Mouse (Mus musculus) hindbrain, embryonic 15.5 days (tissue): ENCODE results near the gene Vti1a. TPM values are rescaled to one million over a fixed set of nuclear protein-coding genes. Genes with fewer than 3 reads are reported as not detected.

ENCODE experiments used
- ATAC-seq: fragments of 200-750 bp; cut with Nextera tagmentation; 2 replicates; pipeline ENCODE4 v1.8.0; 2017; ENCODE audit warnings: low read depth, moderate number of reproducible peaks, moderate TSS enrichment; ENCODE audit not compliant: low FRiP score
- H3K27ac ChIP-seq: fragments of 300-500 bp; sonication (generic); replicated peaks from 2 replicates; pipeline ENCODE4 v1.5.1; 2015; ENCODE audit warnings: mild to moderate bottlenecking, inconsistent platforms
- H3K27me3 ChIP-seq: fragments of 300-500 bp; sonication (generic); 2 replicates; pipeline ENCODE4 v1.6.1; 2015; ENCODE audit warnings: control low read depth, inconsistent platforms
- H3K36me3 ChIP-seq: fragments of 300-500 bp; sonication (generic); 2 replicates; pipeline ENCODE4 v1.6.1; 2015; ENCODE audit warnings: control low read depth, inconsistent platforms
- H3K4me1 ChIP-seq: fragments of 300-500 bp; sonication (generic); replicated peaks from 2 replicates; pipeline ENCODE4 v1.6.1; 2015; ENCODE audit warnings: control low read depth, inconsistent platforms
- H3K4me2 ChIP-seq: fragments of 300-500 bp; sonication (generic); 2 replicates; pipeline ENCODE4 v1.6.1; 2015; ENCODE audit warnings: moderate library complexity, mild to moderate bottlenecking, inconsistent platforms
- H3K4me3 ChIP-seq: fragments of 300-500 bp; sonication (generic); 2 replicates; pipeline ENCODE4 v1.5.1; 2015; ENCODE audit warnings: mild to moderate bottlenecking, inconsistent platforms
- H3K9ac ChIP-seq: fragments of 300-500 bp; sonication (generic); 2 replicates; pipeline ENCODE4 v1.6.1; 2015; ENCODE audit warnings: inconsistent platforms
- H3K9me3 ChIP-seq: fragments of 300-500 bp; sonication (generic); 2 replicates; pipeline ENCODE4 v1.6.1; 2016; ENCODE audit warnings: control low read depth, inconsistent platforms
- WGBS: fragments of 180-500 bp; shearing (Covaris S2); methylation state at CpG from one replicate; pipeline ENCODE4 v1.1.7; 2015; 5-methylcytosine and 5-hydroxymethylcytosine counted together
- polyA plus RNA-seq: library from polyadenylated mRNA; unstranded; fragments of >200 nt; fragmentation: Nextera tagmentation; extraction: Ambion mirVana; gene quantifications from 2 replicates; pipeline ENCODE4 v1.2.1, GENCODE M21; 2015

The Vti1a gene
- polyA plus RNA-seq, 1 experiment from 2014 or later = 35.6 TPM

DNA sequence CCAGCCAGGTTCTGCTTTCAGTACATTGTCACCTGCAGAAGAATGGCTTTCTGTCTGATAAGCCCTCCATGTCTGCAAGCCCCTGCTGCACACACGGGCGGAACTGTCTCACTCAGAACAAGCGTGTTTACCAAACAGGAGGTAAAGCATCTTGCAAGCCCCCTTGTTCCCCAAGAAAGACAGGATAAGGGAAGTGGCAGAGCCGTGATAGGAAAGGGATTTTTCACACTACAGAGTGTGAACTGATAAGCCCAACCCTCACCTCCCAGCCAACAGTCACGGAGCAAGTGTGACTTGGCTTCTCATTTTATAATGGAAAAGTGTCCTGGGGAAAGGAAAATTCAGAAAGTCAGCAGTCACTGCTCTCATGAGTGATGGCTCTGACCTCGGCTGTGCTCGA is 253.0 kb downstream of the Vti1a start:
- Histone ChIP-seq H3K27ac (no peak overlapping the region), H3K27me3 (peaks cover 7% of the 10 kb centered on the region; the same call in 1 of the 2 replicates), H3K4me1 (peaks cover under 1% of the 10 kb centered on the region; the same call in 1 of the 2 replicates), H3K4me2 (no peak overlapping the region), H3K4me3 (no peak overlapping the region), H3K36me3 (no peaks in the 10 kb centered on the region), H3K9ac (no peak overlapping the region), H3K9me3 (no peaks in the 10 kb centered on the region)
- no peak for ATAC-seq
- 76% methylated on average over 7 of the region's 7 CpGs for WGBS

DNA sequence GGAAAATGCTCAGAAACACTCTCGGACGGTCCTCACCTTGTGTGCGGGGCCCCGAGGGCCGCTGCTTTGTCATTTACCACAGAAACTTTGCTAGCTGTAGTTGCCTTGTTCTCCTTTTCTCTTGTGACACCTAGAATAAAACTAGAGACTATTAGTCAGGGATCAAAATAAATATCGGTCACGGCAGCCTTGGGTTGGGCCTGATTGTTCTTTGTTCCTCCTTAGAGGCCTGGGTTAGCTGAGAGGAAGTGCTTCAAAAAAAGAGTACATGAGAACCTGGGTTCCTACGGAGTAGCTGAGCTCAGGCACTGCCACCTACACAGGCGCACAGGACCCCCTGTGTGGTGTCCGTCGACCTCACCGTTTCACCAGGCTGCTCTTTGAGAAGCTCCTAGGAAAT is 253.8 kb downstream of the Vti1a start:
- H3K4me2 ChIP-seq = no peak overlapping the region
- no peaks in the 10 kb centered on the region for H3K4me1 ChIP-seq
- 83% methylated on average over 12 of the region's 12 CpGs for WGBS
- no peak overlapping the region for H3K27ac ChIP-seq
- no peak overlapping the region for H3K9ac ChIP-seq
- no peak overlapping the region for H3K4me3 ChIP-seq
- H3K27me3 ChIP-seq = 0 out of 2 replicates have a peak, but pooled peaks cover 4% of the 10 kb centered on the region
- H3K36me3 ChIP-seq = no peaks in the 10 kb centered on the region
- ATAC-seq = no peak
- H3K9me3 ChIP-seq = no peaks in the 10 kb centered on the region

DNA sequence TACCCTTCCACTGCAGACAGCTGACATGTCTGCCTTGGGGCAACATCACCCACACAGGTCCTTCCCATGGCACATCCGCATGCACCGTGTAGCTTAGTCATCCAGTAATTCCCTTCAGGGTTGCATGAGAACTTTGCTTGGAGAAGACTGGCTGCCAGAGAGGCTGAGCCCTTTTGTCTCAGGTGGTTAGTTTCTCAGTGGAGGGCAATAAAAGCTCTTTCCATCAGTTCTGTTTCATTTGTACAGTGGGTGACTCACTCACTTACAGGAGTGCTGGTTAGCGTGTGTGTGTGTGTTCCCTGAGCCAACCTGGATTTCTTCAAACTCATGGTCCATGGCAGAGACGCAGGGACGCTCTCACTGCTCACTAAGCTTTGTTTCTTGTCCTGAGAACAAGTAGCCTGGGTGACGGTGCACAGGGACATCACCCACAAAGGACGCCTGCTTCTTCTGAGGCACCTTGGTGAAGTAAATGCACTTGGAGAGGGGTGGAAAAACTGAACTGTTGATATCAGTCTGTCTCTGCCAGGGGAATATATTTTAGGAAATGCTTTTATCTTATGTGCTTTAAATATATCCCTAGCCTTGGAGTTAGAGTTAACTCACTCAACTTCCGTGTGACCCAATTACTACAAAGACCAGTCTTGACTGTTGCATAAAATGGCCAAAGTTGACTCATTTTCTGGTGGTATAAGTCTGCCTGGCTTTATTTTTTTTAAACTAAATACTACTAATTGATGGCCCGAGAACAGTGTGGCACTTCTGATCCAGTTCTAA is 254.6 kb downstream of the Vti1a start:
- Histone ChIP-seq H3K9me3 (no peaks in the 10 kb centered on the region), H3K36me3 (no peaks in the 10 kb centered on the region), H3K27me3 (0 out of 2 replicates have a peak, but pooled peaks cover 4% of the 10 kb centered on the region), H3K4me2 (no peak overlapping the region), H3K4me3 (no peak overlapping the region), H3K9ac (no peak overlapping the region), H3K27ac (no peak overlapping the region), H3K4me1 (no peaks in the 10 kb centered on the region)
- WGBS = 88% methylated on average over 9 of the region's 9 CpGs
- ATAC-seq = no peak

DNA sequence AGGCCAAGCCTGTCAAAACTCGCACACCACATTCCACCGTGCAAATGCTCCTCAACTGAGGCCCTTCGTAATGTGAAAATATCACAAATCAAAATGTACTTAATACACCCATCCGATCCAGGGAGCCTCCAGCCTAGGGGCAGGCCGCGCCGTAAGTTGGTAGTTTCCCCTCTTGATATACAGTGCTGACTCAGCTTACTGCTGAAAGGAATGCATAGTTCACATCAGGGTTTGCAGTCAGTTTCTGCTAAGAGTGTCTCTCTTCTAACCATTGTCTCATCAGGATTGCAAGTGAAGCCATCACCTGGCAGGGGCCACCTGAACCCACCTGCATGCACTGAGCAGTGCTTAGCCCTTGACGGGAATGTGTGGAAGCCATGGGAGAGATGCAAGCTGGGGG is 255.4 kb downstream of the Vti1a start:
- 95% methylated on average over 8 of the region's 8 CpGs for WGBS
- H3K9me3 ChIP-seq = no peaks in the 10 kb centered on the region

DNA sequence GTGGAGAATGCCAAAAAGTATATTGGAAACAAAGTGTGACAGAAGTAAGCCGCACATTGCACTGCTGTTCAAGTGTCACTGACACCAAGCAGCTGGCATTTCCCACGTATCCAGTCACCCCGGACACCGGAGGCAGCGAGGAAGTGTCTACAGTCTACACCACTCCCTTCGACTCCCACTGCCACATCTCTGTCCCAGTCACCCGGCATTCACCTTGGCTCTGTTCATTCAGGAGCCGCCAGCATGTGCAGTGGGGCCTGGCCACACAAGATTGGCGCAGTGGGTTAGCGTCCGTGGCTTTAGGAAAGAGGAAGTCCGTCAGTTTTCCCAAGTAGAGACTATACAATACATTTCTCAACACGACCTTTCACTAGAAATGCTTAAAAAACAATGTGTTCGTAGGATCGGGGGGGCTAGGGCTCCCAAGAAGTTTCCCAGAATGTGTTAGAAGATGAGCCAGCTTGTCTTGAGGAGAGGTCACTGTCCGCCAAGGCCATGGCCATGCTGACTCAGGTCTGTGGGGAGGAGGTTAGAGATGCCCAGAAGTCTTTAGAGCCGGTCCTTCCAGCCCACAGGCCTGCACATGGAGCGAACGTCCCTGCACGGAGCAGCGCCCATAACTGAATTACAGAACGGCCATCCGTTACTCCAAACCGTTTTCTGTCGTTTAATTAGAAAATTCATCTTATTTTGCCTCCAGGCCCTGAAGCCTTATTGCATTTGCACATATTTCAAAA is 261.4 kb downstream of the Vti1a start:
- H3K27me3 ChIP-seq = peaks cover 7% of the 10 kb centered on the region; the same call in 1 of the 2 replicates
- no peak overlapping the region for H3K4me3 ChIP-seq
- no peak overlapping the region for H3K4me2 ChIP-seq
- H3K27ac ChIP-seq = peak overlapping the region; percentile 72; the same call in 1 of the 2 replicates
- peaks cover 16% of the 10 kb centered on the region for H3K4me1 ChIP-seq
- no peaks in the 10 kb centered on the region for H3K9me3 ChIP-seq
- 0 out of 2 replicates have a peak, but pooled peaks have one; percentile 33 for ATAC-seq
- no peak overlapping the region; the same call in 1 of the 2 replicates for H3K9ac ChIP-seq
- H3K36me3 ChIP-seq = no peaks in the 10 kb centered on the region
- 75% methylated on average over 25 of the region's 25 CpGs for WGBS

More for the DNA sequence above, 255.4 kb downstream of the Vti1a start:
- Histone ChIP-seq H3K4me1 (no peaks in the 10 kb centered on the region), H3K36me3 (no peaks in the 10 kb centered on the region), H3K4me2 (no peak overlapping the region), H3K4me3 (no peak overlapping the region), H3K27me3 (no peaks in the 10 kb centered on the region), H3K27ac (no peak overlapping the region), H3K9ac (no peak overlapping the region)
- no peak for ATAC-seq

DNA sequence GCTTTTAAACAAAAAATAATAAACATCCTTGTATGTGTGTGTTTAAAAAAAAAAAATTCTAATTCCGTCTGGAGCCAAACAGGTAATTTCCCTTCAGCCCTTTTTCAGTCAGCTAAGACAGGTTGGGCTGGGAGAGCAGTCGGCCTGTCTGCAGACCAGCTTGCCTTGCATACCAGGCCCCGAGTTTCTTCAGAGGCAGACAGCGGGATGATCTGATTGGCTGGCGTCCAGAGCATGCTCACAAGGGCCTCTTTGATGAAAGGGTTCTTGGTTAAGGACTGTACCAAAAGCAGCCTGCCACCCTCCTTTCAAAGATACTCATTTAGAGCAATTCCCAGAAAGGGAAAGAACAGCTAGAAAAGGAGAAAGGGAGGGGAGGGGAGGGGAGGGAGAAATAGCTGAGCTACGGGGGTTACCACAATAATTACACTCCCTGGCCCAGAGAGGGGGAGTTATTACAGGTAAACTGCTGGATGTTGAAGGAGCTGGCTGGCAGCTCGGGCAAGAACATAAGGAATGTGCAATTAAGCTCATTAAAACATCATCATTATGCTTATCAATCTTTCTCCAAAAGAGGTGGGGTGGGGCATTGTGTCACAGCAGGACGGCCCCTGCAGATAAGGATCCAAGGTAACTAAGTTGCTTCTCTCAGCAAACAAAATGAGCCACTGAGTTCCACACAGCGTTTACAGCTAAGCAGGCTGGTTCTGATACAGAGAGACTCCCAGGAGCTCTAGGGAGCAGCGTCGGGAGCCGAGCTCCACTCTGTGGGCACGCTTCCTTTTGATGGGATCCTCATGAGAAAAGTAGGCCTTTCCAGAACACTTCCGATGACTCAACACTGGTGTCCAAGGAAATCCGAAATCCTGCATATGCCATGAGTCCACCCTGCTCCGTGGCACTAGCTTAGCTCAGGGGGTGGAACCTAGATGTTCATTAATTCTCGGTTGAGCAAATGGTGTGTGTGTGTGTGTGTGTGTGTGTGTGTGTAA is 262.3 kb downstream of the Vti1a start:
- Histone ChIP-seq H3K9ac (no peak overlapping the region; the same call in 1 of the 2 replicates), H3K4me2 (peak overlapping the region; percentile 28), H3K9me3 (no peaks in the 10 kb centered on the region), H3K27me3 (peaks cover 7% of the 10 kb centered on the region; the same call in 1 of the 2 replicates), H3K4me3 (no peak overlapping the region), H3K4me1 (peaks cover 16% of the 10 kb centered on the region), H3K36me3 (no peaks in the 10 kb centered on the region), H3K27ac (peak overlapping the region; percentile 72)
- ATAC-seq = peak; percentile 93
- WGBS = 39% methylated on average over 17 of the region's 17 CpGs

DNA sequence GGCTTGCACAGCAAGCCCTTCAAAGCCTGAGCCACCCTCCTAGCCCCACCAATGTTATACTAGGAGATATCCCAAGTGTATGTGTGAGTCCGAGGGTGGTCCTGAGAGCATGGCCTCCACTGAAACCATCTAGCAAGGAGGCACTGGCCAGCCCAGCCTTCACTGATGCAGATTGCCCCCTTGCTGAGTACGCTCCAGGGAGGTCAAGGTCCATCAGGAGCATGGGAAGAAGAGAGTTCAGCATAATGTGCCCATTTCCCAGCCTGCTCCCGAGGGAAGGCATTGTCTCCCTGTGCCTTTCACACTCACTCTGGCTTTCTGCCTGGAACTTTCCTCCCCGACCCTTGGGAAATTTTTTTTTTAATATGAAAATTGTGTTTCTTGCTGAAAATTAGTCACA is 263.2 kb downstream of the Vti1a start:
- H3K9me3 ChIP-seq = no peaks in the 10 kb centered on the region
- H3K4me2 ChIP-seq = no peak overlapping the region
- ATAC-seq = no peak
- H3K27ac ChIP-seq = no peak overlapping the region
- H3K4me3 ChIP-seq = no peak overlapping the region
- WGBS = 80% methylated on average over 4 of the region's 4 CpGs
- H3K36me3 ChIP-seq = no peaks in the 10 kb centered on the region
- H3K4me1 ChIP-seq = peaks cover 16% of the 10 kb centered on the region
- H3K27me3 ChIP-seq = peaks cover 10% of the 10 kb centered on the region; the same call in 1 of the 2 replicates
- H3K9ac ChIP-seq = no peak overlapping the region

DNA sequence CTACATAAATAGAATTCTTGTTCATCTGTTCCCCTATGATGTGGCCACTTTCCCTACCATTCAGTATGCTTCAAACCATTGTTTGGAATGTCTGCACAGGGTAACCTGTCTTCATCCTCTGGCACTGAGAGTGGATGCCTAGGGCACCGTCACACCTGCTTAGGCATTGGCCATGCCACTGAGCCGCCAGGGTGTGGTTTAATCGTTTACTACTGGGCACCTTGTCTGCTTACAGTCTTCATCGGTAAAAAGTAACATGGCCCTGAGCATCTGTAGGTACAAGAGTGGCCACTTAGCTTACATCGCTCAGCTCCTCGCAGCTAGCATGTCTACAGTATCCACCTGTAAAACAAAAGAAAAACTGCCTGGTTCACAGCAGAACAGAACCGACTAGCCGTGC is 264.1 kb downstream of the Vti1a start:
- H3K9ac ChIP-seq = no peak overlapping the region
- H3K9me3 ChIP-seq = no peaks in the 10 kb centered on the region
- peaks cover 12% of the 10 kb centered on the region; the same call in 1 of the 2 replicates for H3K27me3 ChIP-seq
- 94% methylated on average over 8 of the region's 8 CpGs for WGBS
- no peaks in the 10 kb centered on the region for H3K36me3 ChIP-seq
- no peak overlapping the region for H3K4me2 ChIP-seq
- peaks cover 16% of the 10 kb centered on the region for H3K4me1 ChIP-seq
- no peak overlapping the region for H3K27ac ChIP-seq
- H3K4me3 ChIP-seq = no peak overlapping the region
- no peak for ATAC-seq

DNA sequence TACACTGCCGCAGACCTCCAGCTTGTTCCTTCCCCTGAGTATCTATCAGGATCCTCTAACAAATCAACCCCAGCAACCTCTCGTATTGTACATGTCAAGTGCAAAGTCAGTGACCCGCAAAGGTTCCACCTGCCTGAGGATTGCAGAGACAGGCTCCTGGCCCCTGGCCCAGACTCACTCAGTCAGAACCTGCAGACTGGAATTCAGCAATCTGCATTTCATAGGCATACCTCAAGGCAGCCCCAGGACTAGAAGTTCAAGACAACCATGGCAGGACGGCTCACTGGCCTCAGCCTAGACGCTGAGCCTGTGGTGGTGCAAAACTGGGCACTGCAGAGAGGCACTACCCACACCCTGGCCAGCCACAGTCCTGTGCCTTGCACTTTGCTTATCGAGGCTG is 264.6 kb downstream of the Vti1a start:
- H3K4me2 ChIP-seq = no peak overlapping the region
- no peak overlapping the region for H3K9ac ChIP-seq
- ATAC-seq = no peak
- no peaks in the 10 kb centered on the region for H3K9me3 ChIP-seq
- WGBS = 84% methylated on average over 6 of the region's 6 CpGs
- H3K27me3 ChIP-seq = peaks cover 15% of the 10 kb centered on the region; the same call in 1 of the 2 replicates
- H3K4me3 ChIP-seq = no peak overlapping the region
- no peak overlapping the region for H3K27ac ChIP-seq
- H3K36me3 ChIP-seq = no peaks in the 10 kb centered on the region
- peaks cover 16% of the 10 kb centered on the region for H3K4me1 ChIP-seq

DNA sequence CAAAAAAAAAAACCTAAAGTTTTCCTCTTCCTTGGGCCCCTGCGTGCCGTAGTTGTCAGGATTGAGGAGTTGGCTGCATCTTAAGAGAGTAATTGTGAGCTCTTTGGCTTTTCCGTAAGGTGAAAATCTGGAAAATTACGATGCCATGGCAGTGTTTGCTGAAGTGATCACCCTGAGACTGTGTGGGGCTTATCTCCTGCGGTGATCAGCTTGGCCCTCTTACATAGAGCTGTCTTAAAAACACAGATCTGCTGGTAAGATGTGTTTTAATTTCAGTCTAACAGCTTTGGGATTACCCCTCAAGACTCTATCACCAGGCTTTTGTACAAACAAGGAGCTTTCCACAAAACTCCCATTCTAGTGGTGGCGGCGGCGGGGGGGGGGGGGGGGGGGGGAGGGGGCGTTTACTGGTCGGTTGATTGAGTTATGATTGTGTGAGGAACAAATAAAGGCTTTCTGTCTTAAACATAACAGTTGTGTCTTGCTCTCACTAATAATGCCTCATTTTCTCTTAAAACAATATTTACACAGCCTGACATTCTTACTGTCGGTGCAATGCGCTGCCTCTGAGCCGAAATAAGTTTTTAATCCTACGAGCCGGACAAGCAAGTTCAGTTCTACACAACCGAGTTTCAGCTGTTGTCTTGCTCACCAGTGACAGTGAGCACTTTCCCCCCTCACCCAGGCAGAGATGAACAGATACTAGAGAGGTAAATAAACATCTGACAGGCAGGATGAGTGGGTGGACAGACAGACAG is 267.0 kb downstream of the Vti1a start:
- peaks cover 31% of the 10 kb centered on the region; the same call in 1 of the 2 replicates for H3K27me3 ChIP-seq
- peaks cover 8% of the 10 kb centered on the region for H3K4me1 ChIP-seq
- H3K27ac ChIP-seq = no peak overlapping the region
- WGBS = 60% methylated on average over 13 of the region's 16 CpGs
- no peak overlapping the region for H3K4me2 ChIP-seq
- H3K36me3 ChIP-seq = no peaks in the 10 kb centered on the region
- no peaks in the 10 kb centered on the region for H3K9me3 ChIP-seq
- no peak for ATAC-seq
- no peak overlapping the region for H3K9ac ChIP-seq
- no peak overlapping the region for H3K4me3 ChIP-seq
